Mouse (Mus musculus) liver, adult 2 months (tissue): Measurements from ENCODE around the gene Dnaaf1.

ENCODE experiments used
- CTCF ChIP-seq: fragments of 200-500 bp; IDR thresholded peaks from 2 replicates; pipeline ENCODE4 v1.5.1; 2011; ENCODE audit warnings: low read depth, low read length, control low read depth
- POLR2A ChIP-seq: fragments of 200-500 bp; IDR thresholded peaks from 2 replicates; pipeline ENCODE4 v1.6.1; 2011; ENCODE audit warnings: low read length, control low read depth; ENCODE audit not compliant: insufficient read depth; ENCODE audit errors: extremely low read depth

GRCm38 (mm10) chr8:119634616-119635336, 59.7 kb downstream of the Dnaaf1 start:
- TF ChIP-seq POLR2A: no peak
- TF ChIP-seq CTCF: no peak
